Mouse (Mus musculus) gastrocnemius, postnatal 4 days (tissue): Measurements from ENCODE around the gene Got1. TPM values are rescaled to one million over a fixed set of nuclear protein-coding genes. Genes with fewer than 3 reads are reported as not detected.

Experiments used
- total RNA-seq, 2 experiments: library from RNA; stranded (reverse); gene quantifications; 2 replicates each; pipeline ENCODE4 v1.2.3; 2021

The Got1 gene
- total RNA-seq, 2 experiments from 2014 or later = 102 to 115 TPM

Other genes starting within 250 kb of the Got1 start
- gene Hpse2, start 136.2 kb downstream of the Got1 start, total RNA-seq = under 1 TPM; 0.34 to 0.54 TPM
- under 1 TPM; 0.42 to 0.47 TPM for gene Cnnm1, start 84.2 kb downstream of the Got1 start, total RNA-seq
- not detected for gene Nkx2-3, start 87.7 kb upstream of the Got1 start, total RNA-seq
- 10 to 100 TPM; 20.9 to 24.8 TPM for gene Slc25a28, start 150.3 kb upstream of the Got1 start, total RNA-seq
- gene Entpd7, start 165.1 kb upstream of the Got1 start, total RNA-seq = 10 to 100 TPM in 1 of 2 experiments, 1 to 10 TPM in 1; 9.1 to 12.5 TPM
- 10 to 100 TPM in 1 of 2 experiments, 1 to 10 TPM in 1; 8.8 to 11.3 TPM for gene Cutc, start 228.4 kb upstream of the Got1 start, total RNA-seq
- gene Cox15, start 228.4 kb upstream of the Got1 start, total RNA-seq = 10 to 100 TPM; 27.8 to 28.8 TPM